Mouse (Mus musculus): Measurements from ENCODE around the gene Stn1. TPM values are rescaled to one million over a fixed set of nuclear protein-coding genes. Genes with fewer than 3 reads are reported as not detected.

Gene Stn1
- total RNA-seq, 2 experiments from 2014 or later: 23.0 to 27.5 TPM

- TF ChIP-seq CTCF (IDR thresholded peaks at IDR 0.05): no peak
- H3K4me3 ChIP-seq: no peak overlapping the region
- intact Hi-C loops (cut with DNase I): no loop called here
- no peak overlapping the region for H3K27ac ChIP-seq
- no peak for DNase-seq (ENCODE audit: extremely low spot score in 1 of 2, low spot score in 2 of 2)
Measured at GRCm38 (mm10) chr19:47563715-47564114, 26.4 kb upstream of the Stn1 start.

DNA sequence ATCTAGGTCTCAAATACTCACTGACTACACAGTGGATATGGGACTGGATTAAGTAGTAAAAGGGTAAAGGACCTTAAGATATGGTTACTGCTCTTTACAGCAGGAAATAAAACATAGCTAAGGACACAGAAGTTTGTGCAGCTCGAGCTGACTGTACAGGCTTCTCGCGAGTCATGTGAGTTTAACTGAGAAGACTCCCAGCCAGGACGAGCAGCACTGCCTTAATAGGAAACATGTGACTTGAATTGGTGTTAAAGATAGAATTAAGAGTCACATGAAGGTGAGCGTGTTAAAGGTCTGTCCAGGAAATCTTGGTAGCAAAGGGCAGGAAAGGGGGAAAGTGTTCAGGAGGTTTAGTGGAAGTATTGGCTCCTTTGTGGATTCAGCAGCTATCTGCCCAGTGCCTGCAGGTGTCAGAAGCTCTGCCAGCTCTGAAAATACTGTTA, 24.7 kb upstream of the Stn1 start:
- intact Hi-C loops (cut with DNase I): no loop called here
- H3K27ac ChIP-seq: no peak overlapping the region
- no peak overlapping the region for H3K4me3 ChIP-seq
- TF ChIP-seq CTCF (IDR thresholded peaks at IDR 0.05): no peak
- no peak for DNase-seq (ENCODE audit: extremely low spot score in 1 of 2, low spot score in 2 of 2)

DNA sequence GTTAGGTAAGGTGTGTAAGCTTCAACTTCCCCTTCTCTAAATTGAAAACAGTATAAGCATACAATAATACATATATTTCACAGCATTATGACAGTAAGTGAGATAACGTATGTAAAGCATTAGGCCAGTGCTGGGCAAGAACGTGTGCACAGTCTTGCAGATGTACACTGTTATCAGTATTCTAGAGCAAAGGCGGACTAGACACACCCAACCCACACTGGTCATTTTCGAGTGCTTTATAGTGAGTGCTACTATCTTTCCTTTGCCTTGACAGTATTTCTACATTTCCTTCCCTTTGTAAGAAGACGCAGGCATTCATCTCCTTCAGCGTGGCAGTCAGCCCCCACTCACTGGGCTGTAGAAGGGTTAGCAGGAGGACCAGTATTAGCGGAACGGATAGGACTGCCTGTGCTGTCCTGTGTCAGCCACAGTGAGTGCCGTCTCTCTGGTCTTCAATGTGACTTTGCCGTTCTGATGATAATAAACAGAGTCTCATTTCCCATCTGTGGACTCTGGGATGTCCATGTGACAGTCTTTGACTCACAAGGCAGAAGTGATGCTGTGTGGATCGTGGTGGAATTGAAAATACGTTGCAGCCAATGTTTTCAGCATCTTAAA, 23.3 kb upstream of the Stn1 start:
- no peak for TF ChIP-seq CTCF (IDR thresholded peaks at IDR 0.05)
- intact Hi-C loops (cut with DNase I): no loop called here
- Histone ChIP-seq H3K27ac (peak overlapping the region; percentile 41; the same call in 1 of the 2 replicates), H3K4me3 (no peak overlapping the region)
- DNase-seq (ENCODE audit: extremely low spot score in 1 of 2, low spot score in 2 of 2): no peak

GRCm38 (mm10) chr19:47559751-47560512, 22.6 kb upstream of the Stn1 start:
- peak overlapping the region; percentile 51 for H3K27ac ChIP-seq
- TF ChIP-seq CTCF (IDR thresholded peaks at IDR 0.05): no peak
- intact Hi-C loops (cut with DNase I): no loop called here

DNA sequence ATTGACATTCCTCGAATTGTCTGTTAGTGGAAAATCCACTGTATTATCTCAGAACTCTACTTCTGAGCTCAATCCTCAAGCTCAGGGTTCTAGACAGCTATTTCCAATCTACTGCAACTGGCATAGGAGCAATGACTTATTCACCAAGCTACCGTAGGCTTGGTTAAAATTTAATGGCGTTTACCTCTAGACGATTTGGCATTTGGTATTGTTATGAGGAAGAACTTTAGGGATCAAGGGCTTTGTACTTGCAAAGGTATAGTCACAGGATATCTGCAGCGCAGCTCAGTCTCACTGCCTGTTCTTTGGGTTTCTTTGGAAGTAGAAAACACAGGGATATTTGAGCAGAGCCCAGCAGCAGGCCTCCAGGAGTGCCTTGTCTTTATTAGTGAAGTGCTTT, 21.8 kb upstream of the Stn1 start:
- peak overlapping the region; percentile 51; the same call in 1 of the 2 replicates for H3K27ac ChIP-seq

More at GRCm38 (mm10) chr19:47559751-47560512, 22.6 kb upstream of the Stn1 start:
- DNase-seq (ENCODE audit: extremely low spot score in 1 of 2, low spot score in 2 of 2): peak; percentile 19 to 37
- H3K4me3 ChIP-seq: no peak overlapping the region

DNA sequence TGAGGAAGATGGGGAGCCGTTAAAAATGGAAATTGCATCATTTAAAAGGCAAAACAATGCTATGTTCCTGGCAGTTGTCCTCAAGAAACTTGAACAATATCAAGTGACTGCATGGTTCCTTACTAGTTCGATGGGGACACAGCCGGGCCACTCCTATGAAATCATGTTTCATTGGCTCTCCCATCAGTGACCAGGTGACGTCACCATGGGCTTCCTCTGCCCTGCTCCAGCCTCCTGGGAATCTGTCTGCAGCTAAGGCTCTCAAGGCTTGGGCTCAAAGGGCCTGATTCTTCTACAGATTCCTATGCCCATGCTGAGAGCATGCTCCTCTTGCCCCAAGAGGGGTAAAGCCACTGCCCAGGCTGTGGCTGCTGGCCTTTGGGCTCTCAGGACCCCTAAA, 12.3 kb upstream of the Stn1 start:
- TF ChIP-seq CTCF (IDR thresholded peaks at IDR 0.05): no peak
- intact Hi-C loops (cut with DNase I): no loop called here
- Histone ChIP-seq H3K4me3 (no peak overlapping the region), H3K27ac (no peak overlapping the region)
- no peak for DNase-seq (ENCODE audit: extremely low spot score in 1 of 2, low spot score in 2 of 2)

More for the DNA sequence above, 21.8 kb upstream of the Stn1 start:
- no peak overlapping the region for H3K4me3 ChIP-seq
- intact Hi-C loops (cut with DNase I): no loop called here
- no peak for DNase-seq (ENCODE audit: extremely low spot score in 1 of 2, low spot score in 2 of 2)
- TF ChIP-seq CTCF (IDR thresholded peaks at IDR 0.05): no peak

DNA sequence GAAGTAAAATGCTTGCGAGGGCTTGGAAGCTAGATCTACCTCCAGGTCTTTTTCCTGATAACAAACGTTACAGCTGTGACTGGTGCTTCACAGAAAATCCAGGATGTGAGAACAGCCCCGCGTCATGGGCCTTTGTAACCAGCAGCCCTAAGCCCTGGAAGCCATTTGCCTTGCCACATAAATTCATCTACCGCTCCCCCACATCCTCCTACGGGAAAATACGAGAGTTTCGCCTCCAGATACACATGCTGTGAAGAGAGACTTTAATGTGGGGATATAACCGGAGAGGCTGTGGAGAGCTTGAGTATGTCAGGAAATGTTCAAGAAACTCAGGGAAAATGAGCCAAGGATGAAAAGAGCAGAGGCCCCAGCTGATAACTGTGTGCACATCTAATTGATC, 11.9 kb upstream of the Stn1 start:
- H3K4me3 ChIP-seq: no peak overlapping the region
- intact Hi-C loops (cut with DNase I): no loop called here
- no peak for TF ChIP-seq CTCF (IDR thresholded peaks at IDR 0.05)
- no peak for DNase-seq (ENCODE audit: extremely low spot score in 1 of 2, low spot score in 2 of 2)
- H3K27ac ChIP-seq: no peak overlapping the region

GRCm38 (mm10) chr19:47548432-47549076, 11.2 kb upstream of the Stn1 start:
- TF ChIP-seq CTCF (IDR thresholded peaks at IDR 0.05): no peak
- Histone ChIP-seq H3K4me3 (no peak overlapping the region), H3K27ac (no peak overlapping the region)
- intact Hi-C loops (cut with DNase I): no loop called here
- DNase-seq (ENCODE audit: extremely low spot score in 1 of 2, low spot score in 2 of 2): no peak

- DNase-seq (ENCODE audit: extremely low spot score in 1 of 2, low spot score in 2 of 2): no peak
- no peak for TF ChIP-seq CTCF (IDR thresholded peaks at IDR 0.05)
- Histone ChIP-seq H3K27ac (no peak overlapping the region), H3K4me3 (no peak overlapping the region)
- intact Hi-C loops (cut with DNase I): no loop called here
Measured at GRCm38 (mm10) chr19:47545528-47545927, 8.2 kb upstream of the Stn1 start.

GRCm38 (mm10) chr19:47545055-47545454, 7.7 kb upstream of the Stn1 start:
- Histone ChIP-seq H3K27ac (no peak overlapping the region), H3K4me3 (no peak overlapping the region)
- intact Hi-C loops (cut with DNase I): no loop called here
- no peak for TF ChIP-seq CTCF (IDR thresholded peaks at IDR 0.05)
- DNase-seq (ENCODE audit: extremely low spot score in 1 of 2, low spot score in 2 of 2): no peak

GRCm38 (mm10) chr19:47542441-47542840, 5.1 kb upstream of the Stn1 start:
- Histone ChIP-seq H3K4me3 (no peak overlapping the region), H3K27ac (peak overlapping the region; percentile 48)
- intact Hi-C loops (cut with DNase I): no loop called here
- TF ChIP-seq CTCF (IDR thresholded peaks at IDR 0.05): no peak
- no peak for DNase-seq (ENCODE audit: extremely low spot score in 1 of 2, low spot score in 2 of 2)

- no peak overlapping the region for H3K4me3 ChIP-seq
- TF ChIP-seq CTCF (IDR thresholded peaks at IDR 0.05): no peak
- H3K27ac ChIP-seq: no peak overlapping the region
- DNase-seq (ENCODE audit: extremely low spot score in 1 of 2, low spot score in 2 of 2): no peak
- intact Hi-C loops (cut with DNase I): loop anchor here (10.0 kb wide), 1 partner anchor 196 kb away; the partner anchor contains the start of gene Sfr1
Measured at GRCm38 (mm10) chr19:47538801-47539200, 1.5 kb upstream of the Stn1 start.
